Mouse (Mus musculus): Measurements from ENCODE around the gene Scn4a. TPM values are rescaled to one million over a fixed set of nuclear protein-coding genes. Genes with fewer than 3 reads are reported as not detected.
A peak's percentile ranks its signal among the peaks of the same experiment; 100 is the strongest.

The Scn4a gene
- total and polyA plus RNA-seq, 2 experiments from 2014 or later, result under 0.01 to 0.04 TPM

DNA sequence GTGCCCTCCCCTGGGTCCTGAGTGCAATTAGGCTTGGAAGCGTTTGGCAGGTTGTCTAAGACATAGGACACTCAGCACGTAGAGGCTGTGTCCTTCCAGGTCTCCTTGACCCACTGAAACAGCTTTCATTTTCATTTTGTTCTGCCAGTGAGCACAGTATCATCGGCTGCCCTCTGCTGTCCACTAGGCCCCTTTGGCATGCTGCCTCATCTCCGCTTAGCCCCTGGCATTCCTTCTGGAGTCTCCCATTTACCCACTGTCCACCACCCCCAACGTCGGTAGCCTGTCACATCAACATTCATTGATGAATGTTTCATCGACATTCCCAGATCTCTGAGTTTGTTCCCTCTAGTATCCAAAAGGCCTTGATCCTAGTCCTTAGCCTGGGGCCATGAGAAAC is 28.8 kb upstream of the Scn4a start:
- Histone ChIP-seq H3K9me3 (ENCODE audit: low read length) (no peaks in the 10 kb centered on the region), H3K4me2 (ENCODE audit: low read depth, low read length) (no peak overlapping the region), H3K27me3 (ENCODE audit: insufficient read depth, low read length) (no peaks in the 10 kb centered on the region), H3K27ac (no peak overlapping the region), H3K4me1 (ENCODE audit: insufficient read depth, low read length) (no peaks in the 10 kb centered on the region), H3K4me3 (ENCODE audit: low read length) (no peak overlapping the region), H3K9ac (replicated peaks; ENCODE audit: low read length) (no peak overlapping the region), H3K36me3 (ENCODE audit: insufficient read depth, low read length) (no peaks in the 10 kb centered on the region)
- no peak for DNase-seq (ENCODE audit: low spot score)
- TF ChIP-seq CTCF (IDR thresholded peaks at IDR 0.05; ENCODE audit: low read depth), result peak; percentile 17
- no peak for ATAC-seq
- whole genome bisulfite sequencing, result 81% methylated on average over 7 of the region's 7 CpGs

- Histone ChIP-seq H3K36me3 (ENCODE audit: insufficient read depth, low read length) (no peaks in the 10 kb centered on the region), H3K4me1 (ENCODE audit: insufficient read depth, low read length) (no peaks in the 10 kb centered on the region), H3K4me2 (ENCODE audit: low read depth, low read length) (no peak overlapping the region), H3K9ac (replicated peaks; ENCODE audit: low read length) (no peak overlapping the region), H3K9me3 (ENCODE audit: low read length) (no peaks in the 10 kb centered on the region), H3K27me3 (ENCODE audit: insufficient read depth, low read length) (no peaks in the 10 kb centered on the region), H3K4me3 (ENCODE audit: low read length) (no peak overlapping the region), H3K27ac (no peak overlapping the region)
- ATAC-seq (no peak), DNase-seq (ENCODE audit: low spot score) (no peak)
- TF ChIP-seq CTCF (IDR thresholded peaks at IDR 0.05; ENCODE audit: low read depth), result 0 out of 2 replicates have a peak, but pooled peaks have one; percentile 7
- WGBS, result 81% methylated on average over 11 of the region's 11 CpGs
Observed at GRCm38 (mm10) chr11:106381011-106381410, 27.9 kb upstream of the Scn4a start.

DNA sequence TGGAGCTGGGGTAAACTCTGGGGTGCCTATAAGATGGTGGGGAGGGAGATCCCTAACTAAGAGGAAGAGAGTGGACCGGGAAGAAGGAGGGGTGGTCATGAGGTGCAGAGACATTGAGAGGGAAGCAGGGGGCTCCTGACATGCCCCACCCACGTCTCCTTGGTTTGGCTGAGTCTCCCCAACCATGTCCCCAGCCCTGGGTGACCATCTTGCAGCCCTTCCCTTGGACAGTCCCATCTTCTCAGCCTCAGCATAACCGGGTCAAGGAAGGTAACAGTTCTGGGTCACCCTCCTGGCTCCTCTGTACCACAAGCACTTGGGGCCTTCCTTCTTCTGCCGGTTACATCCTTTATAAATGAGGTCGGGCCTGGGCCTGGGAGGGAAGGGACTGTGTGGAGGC is 21.9 kb upstream of the Scn4a start:
- Histone ChIP-seq H3K9me3 (ENCODE audit: low read length) (no peaks in the 10 kb centered on the region), H3K4me2 (ENCODE audit: low read depth, low read length) (no peak overlapping the region), H3K27ac (no peak overlapping the region), H3K36me3 (ENCODE audit: insufficient read depth, low read length) (no peaks in the 10 kb centered on the region), H3K27me3 (ENCODE audit: insufficient read depth, low read length) (no peaks in the 10 kb centered on the region), H3K9ac (replicated peaks; ENCODE audit: low read length) (no peak overlapping the region), H3K4me1 (ENCODE audit: insufficient read depth, low read length) (no peaks in the 10 kb centered on the region), H3K4me3 (ENCODE audit: low read length) (no peak overlapping the region)
- DNase-seq (ENCODE audit: low spot score) (no peak), ATAC-seq (no peak)
- 76% methylated on average over 5 of the region's 5 CpGs for WGBS
- TF ChIP-seq CTCF (IDR thresholded peaks at IDR 0.05; ENCODE audit: low read depth), result no peak

DNA sequence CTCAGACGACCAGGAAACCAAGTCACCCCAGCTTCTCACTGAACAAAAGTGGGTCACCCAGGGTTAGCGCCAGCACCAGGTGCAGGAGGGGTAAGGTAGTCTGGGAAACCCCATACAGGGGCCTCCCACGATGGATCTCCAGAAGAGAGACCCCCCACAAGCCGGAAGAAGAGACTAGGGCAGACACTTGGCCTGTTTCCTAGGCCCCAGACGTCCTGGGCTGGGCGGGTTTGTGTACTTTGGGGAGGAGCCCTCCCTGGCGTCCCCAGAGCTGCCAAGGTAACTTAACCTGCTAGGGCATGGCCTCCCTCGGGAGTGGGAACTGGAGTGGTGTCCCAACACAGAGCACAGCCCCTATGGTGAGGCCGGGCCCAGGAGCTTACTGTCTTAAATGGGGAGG is 21.5 kb upstream of the Scn4a start:
- no peaks in the 10 kb centered on the region for H3K36me3 ChIP-seq (ENCODE audit: insufficient read depth, low read length)
- WGBS, result 41% methylated on average over 9 of the region's 9 CpGs
- no peak overlapping the region for H3K9ac ChIP-seq (replicated peaks; ENCODE audit: low read length)
- H3K4me1 ChIP-seq (ENCODE audit: insufficient read depth, low read length), result no peaks in the 10 kb centered on the region
- no peak overlapping the region for H3K4me2 ChIP-seq (ENCODE audit: low read depth, low read length)
- no peak for TF ChIP-seq CTCF (IDR thresholded peaks at IDR 0.05; ENCODE audit: low read depth)
- no peaks in the 10 kb centered on the region for H3K27me3 ChIP-seq (ENCODE audit: insufficient read depth, low read length)
- no peak for DNase-seq (ENCODE audit: low spot score)
- no peak overlapping the region for H3K27ac ChIP-seq
- no peak for ATAC-seq
- H3K9me3 ChIP-seq (ENCODE audit: low read length), result no peaks in the 10 kb centered on the region
- no peak overlapping the region for H3K4me3 ChIP-seq (ENCODE audit: low read length)

GRCm38 (mm10) chr11:106373998-106374397 is 20.9 kb upstream of the Scn4a start:
- H3K4me3 ChIP-seq (ENCODE audit: low read length), result no peak overlapping the region
- TF ChIP-seq CTCF (IDR thresholded peaks at IDR 0.05; ENCODE audit: low read depth), result no peak
- DNase-seq (ENCODE audit: low spot score) (no peak), ATAC-seq (no peak)
- H3K27ac ChIP-seq, result no peak overlapping the region
- H3K9me3 ChIP-seq (ENCODE audit: low read length), result no peaks in the 10 kb centered on the region
- 60% methylated on average over 11 of the region's 11 CpGs for WGBS
- no peak overlapping the region for H3K9ac ChIP-seq (replicated peaks; ENCODE audit: low read length)
- no peaks in the 10 kb centered on the region for H3K27me3 ChIP-seq (ENCODE audit: insufficient read depth, low read length)
- no peaks in the 10 kb centered on the region for H3K36me3 ChIP-seq (ENCODE audit: insufficient read depth, low read length)
- no peaks in the 10 kb centered on the region for H3K4me1 ChIP-seq (ENCODE audit: insufficient read depth, low read length)
- H3K4me2 ChIP-seq (ENCODE audit: low read depth, low read length), result no peak overlapping the region

- 9% methylated on average over 3 of the region's 3 CpGs for WGBS
- Histone ChIP-seq H3K27me3 (ENCODE audit: insufficient read depth, low read length) (no peaks in the 10 kb centered on the region), H3K4me3 (ENCODE audit: low read length) (no peak overlapping the region), H3K9me3 (ENCODE audit: low read length) (no peaks in the 10 kb centered on the region), H3K4me2 (ENCODE audit: low read depth, low read length) (no peak overlapping the region), H3K36me3 (ENCODE audit: insufficient read depth, low read length) (no peaks in the 10 kb centered on the region), H3K9ac (replicated peaks; ENCODE audit: low read length) (no peak overlapping the region), H3K27ac (no peak overlapping the region), H3K4me1 (ENCODE audit: insufficient read depth, low read length) (peaks cover 5% of the 10 kb centered on the region; the same call in 1 of the 2 replicates)
- DNase-seq (ENCODE audit: low spot score) (peak; percentile 75), ATAC-seq (peak; percentile 53; the same call in 1 of the 2 replicates)
- peak; percentile 88 for TF ChIP-seq CTCF (IDR thresholded peaks at IDR 0.05; ENCODE audit: low read depth)
Observed at GRCm38 (mm10) chr11:106366316-106366715, 13.2 kb upstream of the Scn4a start.

- peak; percentile 12; the same call in 1 of the 2 replicates for ATAC-seq
Observed at GRCm38 (mm10) chr11:106365366-106365765, 12.3 kb upstream of the Scn4a start, which contains the start of gene Prr29. TSS of gene Prr29 (plus strand) at chr11:106365472.

More at GRCm38 (mm10) chr11:106365366-106365765, 12.3 kb upstream of the Scn4a start, which contains the start of gene Prr29:
- no peak for TF ChIP-seq CTCF (IDR thresholded peaks at IDR 0.05; ENCODE audit: low read depth)
- Histone ChIP-seq H3K36me3 (ENCODE audit: insufficient read depth, low read length) (no peaks in the 10 kb centered on the region), H3K27me3 (ENCODE audit: insufficient read depth, low read length) (no peaks in the 10 kb centered on the region), H3K4me2 (ENCODE audit: low read depth, low read length) (peak within 1 kb of the TSS; percentile 11; the same call in 1 of the 2 replicates), H3K4me3 (ENCODE audit: low read length) (no peak within 1 kb of the TSS), H3K27ac (no peak within 1 kb of the TSS), H3K4me1 (ENCODE audit: insufficient read depth, low read length) (peaks cover 5% of the 10 kb centered on the region; the same call in 1 of the 2 replicates), H3K9ac (replicated peaks; ENCODE audit: low read length) (no peak within 1 kb of the TSS), H3K9me3 (ENCODE audit: low read length) (no peaks in the 10 kb centered on the region)
- no peak for DNase-seq (ENCODE audit: low spot score)
- 58% methylated on average over 10 of the region's 10 CpGs for WGBS

All from hindbrain, postnatal 0 days (tissue).